Mouse (Mus musculus) liver, adult 2 months (tissue): ENCODE measurements at regions not wholly inside any gene's neighbourhood (a gene's known extent, or its start where the extent isn't known, plus 50 kb on each side); places are given as distances from the start of the nearest gene placed in this dataset.

Experiments used
- CTCF ChIP-seq: fragments of 200-500 bp; IDR thresholded peaks from 2 replicates; pipeline ENCODE4 v1.5.1; 2011; ENCODE audit warnings: low read depth, low read length, control low read depth
- POLR2A ChIP-seq: fragments of 200-500 bp; IDR thresholded peaks from 2 replicates; pipeline ENCODE4 v1.6.1; 2011; ENCODE audit warnings: low read length, control low read depth; ENCODE audit not compliant: insufficient read depth; ENCODE audit errors: extremely low read depth

DNA sequence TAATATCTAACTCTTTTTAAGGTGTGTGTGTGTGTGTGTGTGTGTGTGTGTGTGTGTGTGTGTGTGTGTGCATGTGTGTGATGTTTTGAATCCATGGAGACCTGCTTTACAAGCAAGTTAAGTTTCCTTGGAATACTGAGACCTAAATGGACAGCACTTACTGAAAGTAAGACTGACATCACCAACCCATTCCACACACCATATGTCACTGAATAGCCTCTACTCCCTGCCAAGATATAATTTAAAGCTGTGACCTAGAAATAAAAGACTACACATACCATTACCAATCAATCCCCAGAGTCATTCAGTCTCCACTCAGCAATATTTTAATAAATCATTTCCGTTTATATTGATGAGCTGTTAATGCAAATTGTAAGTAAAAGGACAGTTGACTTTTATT, 536.2 kb upstream of the Tmprss15 start:
- TF ChIP-seq CTCF (no peak), POLR2A (no peak)
